Mouse (Mus musculus) heart, embryonic 11.5 days (tissue): ENCODE measurements at regions not wholly inside any gene's neighbourhood (a gene's known extent, or its start where the extent isn't known, plus 50 kb on each side); places are given as distances from the start of the nearest gene placed in this dataset.

ENCODE experiments used
- ATAC-seq: fragments of 200-750 bp; cut with Nextera tagmentation; replicated peaks from 2 replicates; pipeline ENCODE4 v1.8.0; 2017; ENCODE audit warnings: moderate library complexity; ENCODE audit not compliant: insufficient number of reproducible peaks, low FRiP score, low TSS enrichment
- H3K27ac ChIP-seq: fragments of 300-500 bp; sonication (generic); 2 replicates; pipeline ENCODE4 v1.5.1; 2014; ENCODE audit warnings: mild to moderate bottlenecking, low read depth, low read length
- H3K27me3 ChIP-seq: fragments of 300-500 bp; sonication (generic); 2 replicates; pipeline ENCODE4 v1.6.1; 2014; ENCODE audit warnings: mild to moderate bottlenecking, low read length, mixed read lengths; ENCODE audit not compliant: control insufficient read depth, insufficient read depth
- H3K36me3 ChIP-seq: fragments of 300-500 bp; sonication (generic); 2 replicates; pipeline ENCODE4 v1.6.1; 2014; ENCODE audit warnings: mild to moderate bottlenecking, low read length, moderate library complexity, mixed read lengths; ENCODE audit not compliant: control insufficient read depth, insufficient read depth
- H3K4me1 ChIP-seq: fragments of 300-500 bp; sonication (generic); 2 replicates; pipeline ENCODE4 v1.6.1; 2014; ENCODE audit warnings: low read length; ENCODE audit not compliant: control insufficient read depth, insufficient read depth
- H3K4me2 ChIP-seq: fragments of 300-500 bp; sonication (generic); 2 replicates; pipeline ENCODE4 v1.6.1; 2014; ENCODE audit warnings: mild to moderate bottlenecking, moderate library complexity
- H3K4me3 ChIP-seq: fragments of 300-500 bp; sonication (generic); 2 replicates; pipeline ENCODE4 v1.5.1; 2014; ENCODE audit warnings: low read depth, low read length
- H3K9ac ChIP-seq: fragments of 300-500 bp; sonication (generic); 2 replicates; pipeline ENCODE4 v1.6.1; 2014; ENCODE audit warnings: mild to moderate bottlenecking, low read depth, low read length, moderate library complexity
- H3K9me3 ChIP-seq: fragments of 300-500 bp; sonication (generic); replicated peaks from 2 replicates; pipeline ENCODE4 v1.6.1; 2016; ENCODE audit warnings: low read length; ENCODE audit not compliant: control insufficient read depth
- WGBS: fragments of 180-500 bp; shearing (Covaris S2); extraction: QIAGEN DNeasy Blood & Tissue Kit; methylation state at CpG from one replicate; pipeline ENCODE4 v1.1.7; 2014; ENCODE audit not compliant: insufficient replicate concordance; 5-methylcytosine and 5-hydroxymethylcytosine counted together

DNA sequence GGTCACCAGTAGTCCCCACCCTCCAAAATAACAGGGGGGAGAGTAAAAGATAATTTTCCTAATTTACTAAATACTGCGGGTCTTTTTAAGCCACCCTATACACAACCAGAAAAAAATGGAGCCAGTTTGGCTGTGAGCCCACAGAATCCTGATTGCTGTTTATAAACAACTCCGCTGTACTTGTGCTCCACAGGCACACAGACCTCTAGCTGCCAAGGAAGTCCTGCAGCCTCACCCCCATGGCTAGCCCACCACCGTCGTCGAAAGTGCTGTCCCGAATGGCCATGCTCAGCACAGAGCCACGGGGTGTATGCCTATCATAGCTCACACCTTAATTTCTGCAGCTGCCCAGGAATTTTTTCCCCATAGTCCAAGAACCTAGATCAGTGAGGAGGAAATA lies 124.3 kb upstream of the Noct start:
- Histone ChIP-seq H3K4me3 (no peak overlapping the region), H3K9ac (no peak overlapping the region), H3K36me3 (no peaks in the 10 kb centered on the region), H3K4me2 (no peak overlapping the region), H3K9me3 (no peaks in the 10 kb centered on the region), H3K27me3 (no peaks in the 10 kb centered on the region), H3K27ac (no peak overlapping the region), H3K4me1 (no peaks in the 10 kb centered on the region)
- WGBS: 82% methylated on average over 7 of the region's 7 CpGs
- no peak for ATAC-seq

DNA sequence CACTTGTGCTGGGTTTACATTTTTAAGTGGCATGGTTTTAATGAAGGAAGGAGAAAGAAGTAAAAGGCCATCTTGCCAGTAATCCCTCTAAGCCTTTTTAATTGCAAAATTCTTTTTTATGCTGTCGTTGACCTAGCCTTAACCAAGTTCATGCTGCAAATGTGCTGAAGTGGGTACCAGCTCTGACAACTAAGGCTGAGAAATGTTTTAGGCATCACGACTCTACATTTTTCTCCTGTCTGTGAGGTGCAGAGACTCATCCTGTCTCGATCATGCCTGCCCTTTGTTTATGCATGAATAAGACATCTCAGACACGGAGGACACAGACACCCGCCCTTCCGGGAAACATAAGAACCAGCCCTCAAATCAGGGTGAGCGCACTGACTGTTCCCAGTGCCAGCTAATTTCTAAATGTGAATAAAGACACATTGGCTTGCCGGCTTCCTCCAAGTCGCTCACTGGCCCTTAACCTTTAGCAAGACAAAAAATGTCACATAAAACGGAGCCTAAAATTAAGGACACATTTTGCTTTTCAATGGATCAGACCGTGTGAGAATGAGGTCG lies 115.5 kb upstream of the Noct start:
- H3K4me1 ChIP-seq: no peaks in the 10 kb centered on the region
- H3K36me3 ChIP-seq: no peaks in the 10 kb centered on the region
- WGBS: 62% methylated on average over 12 of the region's 12 CpGs
- no peak overlapping the region for H3K4me3 ChIP-seq
- ATAC-seq: no peak
- H3K4me2 ChIP-seq: no peak overlapping the region
- H3K9me3 ChIP-seq: no peaks in the 10 kb centered on the region
- no peak overlapping the region for H3K27ac ChIP-seq
- H3K27me3 ChIP-seq: no peaks in the 10 kb centered on the region
- H3K9ac ChIP-seq: no peak overlapping the region

DNA sequence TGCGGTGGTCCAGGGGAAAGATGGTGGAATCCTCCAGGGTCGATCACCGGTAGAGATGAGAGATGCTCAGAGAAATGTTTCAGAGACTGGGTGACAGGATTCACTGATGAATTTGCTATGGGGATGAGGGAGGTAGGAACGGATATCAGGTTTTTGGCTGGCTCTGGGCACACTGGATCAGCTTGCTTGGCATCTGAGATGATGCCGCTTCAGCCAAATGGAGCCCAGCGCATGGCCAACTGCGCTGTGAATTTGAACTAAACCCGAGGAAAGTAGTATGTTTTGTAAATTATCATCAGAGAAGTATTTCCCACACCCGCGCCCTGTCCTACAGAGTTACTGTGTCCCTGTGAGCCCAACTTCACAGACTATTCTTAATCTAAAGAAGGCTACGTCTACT lies 113.0 kb upstream of the Noct start:
- Histone ChIP-seq H3K4me1 (no peaks in the 10 kb centered on the region), H3K27me3 (no peaks in the 10 kb centered on the region), H3K27ac (no peak overlapping the region), H3K4me2 (no peak overlapping the region), H3K9me3 (no peaks in the 10 kb centered on the region), H3K4me3 (no peak overlapping the region), H3K36me3 (no peaks in the 10 kb centered on the region), H3K9ac (no peak overlapping the region)
- 87% methylated on average over 11 of the region's 11 CpGs for whole genome bisulfite sequencing
- no peak for ATAC-seq

DNA sequence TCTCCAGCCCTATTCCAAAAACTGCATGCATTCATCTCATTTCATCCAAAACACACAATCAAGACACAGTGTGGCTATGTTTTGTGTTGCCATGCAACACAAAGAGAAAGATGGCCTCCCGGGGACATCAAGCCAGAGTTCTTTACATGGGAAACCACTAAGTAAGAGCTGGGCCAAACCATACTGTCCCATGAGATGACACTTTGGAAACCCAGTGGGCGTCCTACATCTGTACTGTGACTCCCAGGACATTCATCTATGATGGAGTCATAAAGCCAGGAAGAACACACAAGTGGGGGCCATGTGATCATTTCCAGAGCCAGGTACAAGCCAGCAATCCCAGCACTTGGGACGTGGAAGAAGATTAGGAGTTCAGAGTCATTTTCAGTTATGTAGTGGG lies 111.9 kb upstream of the Noct start:
- Histone ChIP-seq H3K27ac (no peak overlapping the region), H3K4me2 (no peak overlapping the region), H3K4me1 (no peaks in the 10 kb centered on the region), H3K9ac (no peak overlapping the region), H3K9me3 (no peaks in the 10 kb centered on the region), H3K4me3 (no peak overlapping the region), H3K27me3 (no peaks in the 10 kb centered on the region), H3K36me3 (no peaks in the 10 kb centered on the region)
- WGBS: 76% methylated on average over 3 of the region's 3 CpGs
- no peak for ATAC-seq

DNA sequence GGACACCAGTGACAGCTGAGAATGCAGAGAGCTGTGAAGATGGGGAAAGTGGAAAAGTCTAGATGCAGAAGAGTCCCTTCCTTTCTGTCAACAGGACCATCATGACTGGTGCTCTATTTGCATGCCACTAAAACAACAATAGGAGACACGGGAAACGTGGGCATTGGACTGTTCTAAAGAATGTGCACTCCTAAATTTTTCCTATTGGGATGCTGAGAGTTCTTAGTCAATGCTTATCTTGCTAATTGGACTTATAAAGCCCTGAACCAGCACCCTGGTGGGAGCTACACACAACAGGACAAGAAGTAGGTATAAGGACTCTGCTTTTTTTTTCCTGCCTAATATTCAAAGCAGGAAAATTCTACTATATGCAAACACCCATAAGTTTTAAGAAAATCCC lies 108.3 kb upstream of the Noct start:
- no peaks in the 10 kb centered on the region for H3K27me3 ChIP-seq
- H3K4me1 ChIP-seq: no peaks in the 10 kb centered on the region
- no peak overlapping the region for H3K9ac ChIP-seq
- H3K9me3 ChIP-seq: no peaks in the 10 kb centered on the region
- no peak for ATAC-seq
- H3K36me3 ChIP-seq: no peaks in the 10 kb centered on the region
- no peak overlapping the region for H3K27ac ChIP-seq
- WGBS: 61% methylated on average over 2 of the region's 2 CpGs
- no peak overlapping the region for H3K4me3 ChIP-seq
- H3K4me2 ChIP-seq: no peak overlapping the region

DNA sequence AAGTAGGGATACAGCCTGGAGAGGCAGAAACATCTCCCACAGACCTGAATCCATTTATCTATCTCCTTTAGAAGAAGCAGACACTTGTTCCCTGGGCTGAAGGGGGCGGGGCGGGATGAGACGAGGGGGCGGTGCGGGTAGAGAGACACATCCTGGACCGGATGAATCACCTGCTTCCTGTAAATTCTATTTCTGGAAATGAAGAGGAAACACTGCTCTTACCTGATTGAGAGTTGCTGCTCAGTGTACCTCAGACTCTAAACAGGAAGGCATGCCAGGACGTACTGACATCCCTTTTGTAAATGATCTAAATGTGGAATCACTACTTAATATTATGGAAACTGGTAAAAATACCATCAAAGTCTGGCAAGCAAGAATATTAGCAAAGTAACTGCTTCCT lies 105.5 kb upstream of the Noct start:
- Histone ChIP-seq H3K27ac (no peak overlapping the region), H3K9ac (no peak overlapping the region), H3K4me2 (no peak overlapping the region), H3K36me3 (no peaks in the 10 kb centered on the region), H3K9me3 (no peaks in the 10 kb centered on the region), H3K4me3 (no peak overlapping the region), H3K4me1 (no peaks in the 10 kb centered on the region), H3K27me3 (no peaks in the 10 kb centered on the region)
- 61% methylated on average over 7 of the region's 7 CpGs for WGBS
- no peak for ATAC-seq

DNA sequence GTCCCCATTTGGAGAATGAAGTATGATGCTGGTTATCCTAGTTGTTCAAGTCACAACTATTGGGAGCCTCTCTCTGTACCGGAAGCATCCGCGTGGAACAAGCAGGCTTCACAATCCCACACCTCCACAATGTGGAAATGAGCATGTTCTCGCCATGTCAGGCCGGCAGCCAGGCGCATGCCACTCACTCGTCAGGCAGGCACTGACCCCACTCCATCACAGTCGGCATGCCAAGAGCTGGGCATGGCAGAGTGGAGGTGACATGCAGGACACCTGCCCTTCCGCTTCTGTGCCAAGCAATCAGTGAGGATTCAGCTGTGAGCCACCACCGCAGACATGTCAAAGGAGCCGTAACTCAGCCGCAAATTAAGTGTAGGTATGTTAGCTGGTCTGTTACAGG lies 103.7 kb upstream of the Noct start:
- no peak for ATAC-seq

DNA sequence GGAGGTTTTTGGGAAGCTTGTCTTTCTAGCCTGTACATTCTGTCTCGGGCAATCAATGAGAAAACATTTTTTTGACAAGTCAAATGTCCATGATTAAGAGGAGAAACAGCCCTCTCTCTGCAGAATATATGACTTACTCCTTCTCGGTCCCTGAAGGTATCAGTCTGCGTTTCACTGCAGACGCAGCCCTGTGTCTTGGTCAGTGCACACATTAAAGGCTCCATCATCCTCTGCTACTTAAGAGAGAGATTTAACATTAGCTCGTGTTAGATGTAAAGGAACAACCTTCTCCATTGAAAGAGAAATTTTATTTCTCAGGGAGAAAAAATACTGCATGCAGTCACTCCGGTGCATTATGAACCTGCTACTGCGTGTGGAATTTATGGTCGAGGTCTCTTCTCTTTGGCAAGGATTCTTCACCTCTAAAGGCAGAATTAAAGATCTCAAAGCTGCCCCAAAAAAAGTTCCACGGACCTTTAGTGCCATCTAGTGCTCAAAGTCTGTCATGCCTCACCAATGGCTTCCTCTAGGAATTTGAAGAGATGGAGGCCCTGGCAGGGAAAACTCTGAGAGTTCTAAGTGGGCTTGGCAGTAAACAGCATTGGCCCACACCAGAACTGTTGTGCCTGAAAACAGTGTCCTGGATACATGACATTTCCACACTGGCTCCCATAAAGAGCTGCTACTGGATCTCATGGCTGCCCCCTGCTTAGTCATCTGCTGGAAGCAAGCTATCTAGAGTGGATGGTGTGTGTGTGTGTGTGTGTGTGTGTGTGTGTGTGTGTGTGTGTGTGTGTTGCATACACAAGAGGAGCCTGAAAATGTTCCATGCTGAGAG lies 102.3 kb upstream of the Noct start:
- Histone ChIP-seq H3K4me1 (no peaks in the 10 kb centered on the region), H3K27ac (no peak overlapping the region), H3K4me3 (no peak overlapping the region), H3K27me3 (no peaks in the 10 kb centered on the region), H3K9ac (no peak overlapping the region), H3K9me3 (no peaks in the 10 kb centered on the region), H3K4me2 (no peak overlapping the region), H3K36me3 (no peaks in the 10 kb centered on the region)
- no peak for ATAC-seq
- WGBS: 38% methylated on average over 9 of the region's 9 CpGs

More for the DNA sequence above, 103.7 kb upstream of the Noct start:
- no peaks in the 10 kb centered on the region for H3K27me3 ChIP-seq
- H3K4me2 ChIP-seq: no peak overlapping the region
- no peaks in the 10 kb centered on the region for H3K4me1 ChIP-seq
- H3K9ac ChIP-seq: no peak overlapping the region
- 83% methylated on average over 12 of the region's 12 CpGs for WGBS
- no peak overlapping the region for H3K27ac ChIP-seq
- no peaks in the 10 kb centered on the region for H3K9me3 ChIP-seq
- no peak overlapping the region for H3K4me3 ChIP-seq
- no peaks in the 10 kb centered on the region for H3K36me3 ChIP-seq

DNA sequence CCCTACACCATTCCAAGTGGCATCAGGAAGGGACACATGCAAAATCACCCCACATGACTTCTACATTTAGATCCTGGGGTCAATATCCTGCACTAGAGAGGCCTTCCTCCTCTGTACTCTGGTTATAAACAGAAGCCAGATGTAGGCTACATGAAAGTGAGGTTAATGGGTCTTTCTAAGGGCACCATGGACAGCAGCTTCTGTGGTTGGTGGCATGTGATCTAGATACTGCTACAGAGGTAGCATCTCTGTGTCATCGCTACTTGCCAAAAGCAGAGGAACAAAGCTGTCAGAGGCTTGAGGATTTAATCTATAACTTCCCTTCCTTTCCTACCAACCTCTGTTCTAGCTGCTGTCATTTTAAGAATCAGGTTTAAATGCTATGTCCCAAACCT lies 101.7 kb upstream of the Noct start:
- Histone ChIP-seq H3K27me3 (no peaks in the 10 kb centered on the region), H3K36me3 (no peaks in the 10 kb centered on the region), H3K4me3 (no peak overlapping the region), H3K9me3 (no peaks in the 10 kb centered on the region), H3K4me2 (no peak overlapping the region), H3K4me1 (no peaks in the 10 kb centered on the region), H3K9ac (no peak overlapping the region), H3K27ac (no peak overlapping the region)
- 92% methylated on average over 1 of the region's 1 CpGs for WGBS
- no peak for ATAC-seq
